Mouse (Mus musculus) frontal cortex, postnatal 10 days (tissue): ENCODE data around the gene Endov.

Experiments used
- DNase-seq, 2 experiments: peaks; one replicate each; pipeline ENCODE4 v3.0.0; 2022; ENCODE audit warnings: low spot score in 2 of 2, mixed read lengths in 1 of 2

Endov gene

GRCm38 (mm10) chr11:119516677-119517361, 25.7 kb downstream of the Endov start:
- DNase-seq, result no peak

DNA sequence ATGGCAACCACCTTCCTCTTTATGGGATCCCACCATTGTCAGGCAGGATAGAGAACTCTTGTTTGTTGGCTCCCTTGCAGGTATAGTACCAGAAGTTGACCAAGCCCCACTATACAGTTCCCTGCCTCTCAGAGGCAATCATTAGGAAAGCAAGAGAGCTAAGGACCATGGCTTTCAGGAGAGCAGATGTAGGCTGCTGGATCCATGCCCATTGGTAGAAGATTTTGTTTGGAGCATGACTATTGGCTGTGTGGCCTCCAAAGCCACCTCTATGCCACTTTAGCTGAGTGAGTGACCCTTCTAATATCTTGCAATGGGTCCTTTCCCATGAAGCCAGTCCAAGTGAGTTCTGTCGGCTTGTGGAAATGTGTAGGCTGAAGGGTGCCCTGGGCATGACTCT, 28.2 kb downstream of the Endov start:
- no peak for DNase-seq

DNA sequence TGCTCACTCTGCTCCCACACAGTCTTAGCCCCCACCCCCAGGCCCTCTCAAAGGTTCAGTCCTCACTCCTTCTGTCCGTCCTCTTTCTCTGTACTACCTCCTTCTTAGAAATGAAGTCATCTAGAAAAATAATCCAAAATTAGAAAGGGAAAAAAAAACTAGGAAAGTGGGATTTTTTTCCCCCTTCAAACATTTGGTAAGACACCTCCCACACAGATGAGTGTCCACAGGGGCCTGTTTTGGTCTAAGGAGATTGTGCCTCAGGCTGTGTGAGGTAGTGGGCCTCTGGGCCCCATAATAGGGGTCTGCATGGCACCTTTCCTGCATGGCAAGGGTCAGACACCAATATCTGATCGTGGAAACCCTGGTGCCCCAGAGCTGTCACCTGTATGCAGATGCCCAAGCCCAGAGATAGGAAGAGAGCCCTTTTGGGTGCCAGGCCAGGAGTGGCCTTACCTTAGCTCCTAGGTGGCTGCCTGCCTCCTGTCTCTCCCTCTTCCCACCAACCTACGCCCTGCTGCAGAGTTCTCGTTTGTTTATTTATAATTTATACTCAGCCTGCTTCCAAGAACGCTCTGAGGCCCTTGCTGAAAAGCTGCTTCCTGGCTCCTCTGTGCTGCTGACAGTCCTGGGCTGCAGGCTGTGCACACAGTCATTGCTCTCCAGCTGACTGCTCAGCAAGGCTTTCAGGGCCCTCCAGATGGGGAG, 29.0 kb downstream of the Endov start:
- DNase-seq, result no peak

DNA sequence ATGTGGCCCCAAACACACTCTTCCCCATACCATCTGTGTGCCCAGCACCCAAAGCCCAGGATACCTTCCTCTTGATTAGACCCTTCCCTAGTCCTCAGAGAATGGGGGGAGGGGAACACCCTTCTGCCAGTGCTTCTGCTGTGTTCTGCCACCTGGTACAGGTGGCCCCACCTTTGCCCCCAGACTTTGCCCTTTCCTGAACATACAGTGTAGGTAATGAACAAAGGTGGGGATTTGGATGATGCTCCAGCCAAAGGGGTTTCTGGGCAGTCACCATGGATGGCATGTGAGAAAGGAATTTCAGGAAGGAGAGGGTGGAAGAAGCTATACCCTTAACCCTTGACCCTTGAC, 29.5 kb downstream of the Endov start:
- no peak for DNase-seq

DNA sequence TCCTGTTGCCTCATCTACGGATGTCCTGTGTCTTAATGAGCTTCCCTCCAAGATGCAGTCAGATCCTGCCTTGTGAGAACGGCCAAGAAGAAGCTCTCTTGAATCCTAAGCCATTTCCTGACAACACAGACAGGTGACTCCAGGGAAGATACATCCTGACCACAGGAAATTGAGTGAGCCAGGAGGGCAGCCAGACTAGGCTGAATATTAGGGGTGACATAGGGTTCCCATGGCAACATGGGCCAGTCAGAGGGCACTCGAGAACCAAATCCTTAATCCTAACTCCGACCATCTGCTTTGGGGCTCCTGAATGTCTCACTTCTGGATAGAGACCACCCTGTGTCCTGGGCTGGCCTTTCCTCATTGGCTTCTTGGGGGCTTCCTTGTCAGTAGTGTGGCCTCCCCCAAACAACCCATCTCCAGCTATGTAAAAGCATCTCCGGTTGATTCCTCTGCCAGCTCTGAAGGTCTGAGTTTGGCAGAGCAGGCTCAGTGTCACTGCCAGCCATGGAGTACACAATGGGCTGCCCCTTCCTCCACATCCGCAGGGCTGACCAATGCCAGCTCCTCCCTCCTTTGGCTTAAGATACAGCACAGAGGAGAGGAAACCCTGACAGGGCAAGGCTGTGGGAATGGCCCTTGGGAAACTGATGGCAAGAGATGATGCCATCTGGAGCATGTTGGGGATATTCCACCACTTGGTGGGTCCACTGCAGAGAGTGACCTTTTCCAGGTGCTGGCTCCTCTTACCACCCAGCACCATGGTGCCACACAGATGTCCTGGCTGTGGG, 31.0 kb downstream of the Endov start:
- DNase-seq, result no peak

GRCm38 (mm10) chr11:119522779-119523178, 31.6 kb downstream of the Endov start:
- no peak for DNase-seq

GRCm38 (mm10) chr11:119523392-119523791, 32.2 kb downstream of the Endov start:
- no peak for DNase-seq

- peak; percentile 80 to 83 for DNase-seq
These were observed 33.4 kb downstream of the Endov start for GRCm38 (mm10) chr11:119524545-119524949.

DNA sequence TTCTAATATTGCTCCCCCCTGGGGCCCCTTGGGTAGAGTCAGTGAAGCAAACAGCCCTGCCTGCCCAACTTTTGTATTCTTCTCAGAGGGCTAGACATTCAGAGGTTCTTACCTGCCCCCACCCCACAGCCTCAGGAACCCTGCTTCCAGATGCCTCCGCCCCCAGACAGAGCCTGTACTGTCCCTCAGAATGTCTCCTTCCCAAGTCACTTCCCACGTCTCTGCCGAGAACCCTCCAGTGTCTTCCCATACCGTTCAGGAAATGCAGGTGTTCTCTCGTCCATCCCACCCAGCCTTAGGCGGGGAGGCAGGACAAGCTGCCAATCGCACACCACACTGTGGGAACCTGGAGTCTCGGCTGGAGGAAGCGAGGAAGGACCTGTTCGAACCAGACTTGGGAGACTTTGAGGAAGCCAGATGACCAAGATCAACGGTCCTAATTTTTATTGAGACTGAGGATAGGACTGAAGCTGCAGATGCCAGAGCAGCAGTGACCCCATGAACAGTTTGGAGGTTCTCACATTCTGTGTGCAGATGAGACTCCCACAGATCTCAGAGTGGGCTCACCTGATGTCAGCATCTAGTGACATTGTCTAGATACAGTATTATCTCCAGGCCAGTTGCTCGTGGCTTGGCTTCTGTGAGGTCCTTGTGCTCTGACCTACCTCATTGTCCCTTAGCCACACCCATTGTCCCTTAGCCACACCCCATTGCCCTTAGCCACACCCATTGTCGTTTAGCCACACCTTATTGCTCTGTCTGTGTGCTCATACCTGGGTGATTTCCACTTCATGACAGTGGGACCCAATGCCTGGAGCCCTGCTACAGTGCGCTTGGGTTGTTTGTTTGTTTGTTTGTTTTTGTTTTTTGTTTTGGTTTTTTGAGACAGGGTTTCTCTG, 35.2 kb downstream of the Endov start:
- no peak for DNase-seq

DNA sequence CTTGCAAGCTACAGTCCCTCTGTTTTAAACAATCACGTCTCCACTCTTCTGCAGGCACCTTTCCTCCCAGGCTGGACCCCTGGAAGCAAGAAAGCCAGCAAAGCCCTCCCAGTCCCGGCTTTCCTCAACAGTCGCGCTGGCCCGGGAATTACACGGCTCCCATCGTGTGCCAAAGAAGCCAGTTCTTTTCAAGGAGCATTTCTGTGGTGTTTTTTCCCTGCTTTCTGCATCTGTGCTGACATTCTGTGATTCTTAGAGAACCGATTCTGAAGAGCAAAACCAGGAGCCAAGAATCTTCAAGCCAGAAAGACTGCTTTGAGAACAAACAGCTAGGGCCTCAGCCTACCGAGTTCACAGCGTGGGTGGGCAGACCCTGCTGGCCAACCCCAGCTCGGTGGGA, 37.8 kb downstream of the Endov start:
- no peak for DNase-seq

DNA sequence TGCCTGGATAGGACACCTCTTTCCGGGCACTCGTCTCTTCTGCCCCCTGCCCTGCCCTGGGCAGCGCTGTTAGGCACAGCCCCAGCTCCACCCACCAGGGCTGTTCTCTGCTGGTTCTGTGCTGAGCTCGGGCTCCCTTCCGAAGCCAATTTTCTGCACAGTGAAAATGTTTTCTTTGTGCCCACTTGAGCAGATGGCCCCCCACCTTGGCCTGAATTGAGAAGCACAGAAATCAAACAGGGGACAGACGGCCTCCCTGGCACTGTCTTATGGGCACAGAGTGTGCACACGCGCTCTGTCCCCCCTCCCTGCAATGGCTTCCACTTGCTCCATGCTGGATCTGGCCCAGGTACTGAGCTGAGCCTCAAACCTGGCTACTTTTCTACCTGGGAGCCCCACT, 41.3 kb downstream of the Endov start:
- DNase-seq, result no peak

- no peak for DNase-seq
These were observed 42.6 kb downstream of the Endov start for GRCm38 (mm10) chr11:119533745-119534144.

DNA sequence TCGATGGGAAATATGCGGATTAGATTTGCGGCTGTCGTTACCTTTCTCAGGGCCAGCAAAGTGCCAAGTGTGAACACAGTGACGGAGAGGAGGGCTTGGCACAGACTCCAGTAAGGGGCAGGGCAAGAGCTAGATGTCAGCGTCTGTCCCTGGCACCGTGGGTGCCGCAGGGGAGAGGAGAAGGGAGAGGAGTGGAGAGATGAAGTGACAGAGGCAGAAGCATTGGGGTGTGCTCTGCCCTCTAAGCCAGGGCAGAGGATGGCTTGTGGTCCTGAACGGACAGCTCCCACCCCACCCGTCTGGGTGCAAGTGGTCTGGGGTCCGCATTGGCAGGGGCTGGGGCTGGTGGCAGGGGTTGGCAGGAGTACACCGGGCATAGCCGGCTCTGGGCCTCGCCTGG, 48.8 kb downstream of the Endov start:
- DNase-seq, result no peak

GRCm38 (mm10) chr11:119540560-119540959, 49.4 kb downstream of the Endov start:
- no peak for DNase-seq

DNA sequence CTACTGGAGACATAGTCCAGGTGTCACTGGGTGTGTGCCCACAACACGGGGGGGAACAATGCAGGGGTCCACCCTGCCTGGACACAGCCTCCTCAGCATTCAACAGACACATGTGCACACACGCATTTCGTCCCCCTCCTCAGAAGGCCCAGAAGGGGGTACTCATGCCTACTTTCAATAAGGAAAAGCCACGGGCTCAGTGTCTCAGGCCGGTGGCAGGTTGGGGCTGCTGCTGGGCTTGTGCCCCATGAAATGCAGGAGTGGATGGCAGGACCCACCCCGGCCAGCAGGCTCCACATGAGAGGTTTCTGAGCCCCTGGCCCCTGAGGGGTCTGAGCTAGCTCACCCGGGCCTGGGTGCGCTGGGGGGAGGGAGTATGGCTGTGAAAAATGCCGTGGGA, 49.9 kb downstream of the Endov start:
- no peak for DNase-seq

DNA sequence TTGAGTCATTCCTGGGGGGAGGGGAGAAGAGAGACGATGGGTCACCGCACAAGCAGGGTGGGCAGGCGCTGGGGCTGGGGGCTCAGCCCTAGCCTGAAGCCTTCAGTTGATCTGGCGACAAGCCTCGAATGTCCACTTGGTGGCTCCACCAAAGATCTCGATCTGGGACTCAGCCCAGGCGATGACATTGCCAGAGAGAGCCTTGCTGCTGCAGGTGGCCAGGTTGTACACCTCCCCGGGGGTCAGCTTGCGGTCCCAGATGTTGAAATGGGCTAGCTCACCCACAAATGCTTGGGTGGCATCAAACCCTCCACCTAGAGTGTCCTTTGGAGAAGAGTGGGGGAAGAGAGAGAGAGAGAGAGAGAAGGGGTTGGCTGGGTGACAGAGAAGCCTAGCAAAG, 51.2 kb downstream of the Endov start:
- no peak for DNase-seq

GRCm38 (mm10) chr11:119542886-119543285, 51.7 kb downstream of the Endov start:
- DNase-seq, result no peak

GRCm38 (mm10) chr11:119543816-119544517, 52.8 kb downstream of the Endov start:
- DNase-seq, result no peak

- no peak for DNase-seq
These were observed 53.5 kb downstream of the Endov start for GRCm38 (mm10) chr11:119544518-119545105.

- DNase-seq, result no peak
These were observed 54.1 kb downstream of the Endov start for GRCm38 (mm10) chr11:119545281-119545680.
